Mouse (Mus musculus): Measurements from ENCODE around the gene Itpr3.

DNA sequence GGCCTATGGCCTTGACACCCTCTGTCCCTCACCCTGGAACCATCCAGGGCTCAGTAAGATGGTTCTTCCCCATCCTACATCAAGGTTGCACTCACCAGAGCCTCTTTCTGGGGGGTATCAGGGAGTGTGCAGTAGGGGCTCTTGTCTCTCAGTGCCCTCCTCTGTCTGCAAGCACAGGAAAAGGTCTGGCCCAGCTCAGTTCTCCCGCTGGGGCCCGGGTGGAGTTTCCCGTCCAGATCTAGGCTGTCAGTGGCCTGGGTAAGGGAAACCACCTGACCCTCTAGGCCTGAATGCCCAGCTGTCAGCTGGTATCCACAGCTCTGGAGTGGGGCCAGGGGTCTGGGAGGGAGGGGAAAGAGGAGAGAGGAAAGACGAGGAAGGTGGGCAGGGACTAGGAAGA lies 110.4 kb downstream of the Itpr3 start, which contains the start of gene Ip6k3:
- TF ChIP-seq CTCF (IDR thresholded peaks at IDR 0.05; ENCODE audit: borderline replicate concordance, control insufficient read depth, extremely low read depth, insufficient read depth, low read length, poor library complexity) (no peak), POLR2A (IDR thresholded peaks at IDR 0.05; ENCODE audit: control insufficient read depth, extremely low read depth, insufficient read depth, low read length, poor library complexity) (no peak)
